Mouse (Mus musculus): Measurements from ENCODE around the gene Phactr1.

Gene Phactr1

DNA sequence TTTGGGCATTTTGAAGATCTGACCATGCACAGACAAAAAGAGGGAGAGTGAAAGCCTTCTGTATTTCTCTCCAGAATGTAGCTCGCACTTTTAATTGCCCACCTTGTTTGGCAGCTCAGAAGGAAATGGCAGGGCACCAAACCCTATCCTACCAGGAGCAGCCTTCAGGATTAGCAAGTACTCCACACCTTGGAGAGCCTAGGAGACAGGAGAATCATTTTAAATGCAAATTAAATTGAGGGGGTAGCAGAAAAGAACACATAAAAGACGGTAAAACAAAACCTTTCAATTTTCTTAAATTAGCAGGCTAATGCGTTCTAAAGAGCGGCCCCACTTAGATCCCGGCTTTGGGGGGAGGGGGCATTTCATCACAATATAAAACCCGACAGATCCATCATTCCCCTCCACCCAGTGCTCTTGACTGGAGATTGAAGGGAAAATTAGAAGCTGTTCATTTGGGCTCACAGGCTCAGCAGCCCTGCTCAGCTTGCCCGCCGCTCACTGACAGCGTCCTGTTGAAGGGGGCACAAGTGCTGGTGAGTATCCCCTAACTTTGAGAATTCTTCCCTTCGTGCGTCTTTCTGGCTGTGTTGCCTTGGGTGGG, at the start of gene Phactr1:
TSS of gene Phactr1 (plus strand) at position 233 of the 604 bp plus-strand sequence.
- DNase-seq (ENCODE audit: low spot score in 2 of 2) = no peak

DNA sequence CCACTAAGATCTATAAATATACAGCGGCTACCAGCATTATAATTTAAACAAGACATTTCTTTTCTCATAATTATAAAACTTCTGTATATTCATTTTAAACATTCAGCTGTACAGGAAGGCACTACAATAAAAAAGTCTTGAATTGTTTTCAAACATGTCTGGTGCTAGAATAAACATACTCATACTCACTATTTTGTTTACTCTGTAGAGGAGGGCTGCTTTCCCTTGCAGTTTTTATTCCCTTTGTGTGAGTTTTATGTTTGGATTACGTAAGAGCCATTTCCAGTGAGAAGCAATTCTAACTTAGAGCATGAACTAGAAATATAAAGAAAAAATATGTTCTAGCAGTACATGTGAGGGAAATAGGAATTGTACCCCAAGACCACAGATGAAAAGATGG, 45.5 kb upstream of the Phactr1 start:
- DNase-seq (ENCODE audit: low spot score in 2 of 2) = no peak

DNA sequence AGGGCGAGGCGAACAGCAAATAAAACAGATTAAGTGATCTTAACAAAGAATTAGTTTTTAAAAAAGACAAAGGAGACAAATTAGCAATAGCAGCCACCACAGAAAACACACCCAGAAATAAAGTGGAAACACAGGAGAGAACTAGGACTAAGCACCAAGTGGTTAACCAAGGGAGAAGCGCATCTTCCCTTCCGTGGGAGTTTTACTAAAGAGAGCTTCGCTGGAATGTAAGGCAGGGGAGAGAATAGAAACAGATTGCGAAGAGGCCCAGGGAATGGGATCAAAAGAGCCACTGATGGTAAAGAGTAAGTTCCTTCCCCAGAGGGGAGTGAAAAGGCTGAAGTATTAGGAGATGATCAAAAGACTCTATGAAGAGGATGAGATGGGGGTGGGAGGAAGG, 30.2 kb upstream of the Phactr1 start:
- no peak for DNase-seq (ENCODE audit: low spot score in 2 of 2)

DNA sequence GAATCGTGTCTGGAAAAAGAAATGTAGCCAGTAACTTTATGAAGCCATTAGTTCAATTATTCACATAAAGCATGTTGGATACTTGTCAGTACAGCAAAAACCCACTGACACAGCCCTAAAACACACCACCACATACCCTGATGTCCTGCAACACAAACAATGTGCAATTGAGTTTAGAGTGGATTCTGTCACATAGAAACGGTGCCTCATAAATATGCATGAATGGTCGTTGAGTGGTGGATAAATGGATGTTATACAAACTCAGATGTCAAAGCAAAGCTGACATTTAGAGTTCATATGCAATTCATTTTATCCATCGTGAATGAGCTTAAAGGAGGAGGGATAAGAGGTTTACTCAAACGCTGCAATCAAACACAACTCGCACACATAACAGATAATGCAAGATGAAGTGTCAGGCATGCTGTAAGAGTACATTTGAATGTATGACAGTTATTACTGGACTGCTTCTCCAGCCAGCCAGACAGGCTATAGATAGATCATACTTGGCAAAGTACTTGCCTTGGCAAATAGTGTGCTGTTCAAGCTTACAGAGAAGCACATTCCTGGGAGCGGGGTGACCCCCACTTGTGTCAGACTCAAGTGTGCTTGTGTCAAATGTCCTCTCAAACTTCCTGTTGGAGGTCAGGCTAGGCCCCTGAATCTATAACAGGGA, 23.6 kb upstream of the Phactr1 start:
- no peak for DNase-seq (ENCODE audit: low spot score in 2 of 2)

DNA sequence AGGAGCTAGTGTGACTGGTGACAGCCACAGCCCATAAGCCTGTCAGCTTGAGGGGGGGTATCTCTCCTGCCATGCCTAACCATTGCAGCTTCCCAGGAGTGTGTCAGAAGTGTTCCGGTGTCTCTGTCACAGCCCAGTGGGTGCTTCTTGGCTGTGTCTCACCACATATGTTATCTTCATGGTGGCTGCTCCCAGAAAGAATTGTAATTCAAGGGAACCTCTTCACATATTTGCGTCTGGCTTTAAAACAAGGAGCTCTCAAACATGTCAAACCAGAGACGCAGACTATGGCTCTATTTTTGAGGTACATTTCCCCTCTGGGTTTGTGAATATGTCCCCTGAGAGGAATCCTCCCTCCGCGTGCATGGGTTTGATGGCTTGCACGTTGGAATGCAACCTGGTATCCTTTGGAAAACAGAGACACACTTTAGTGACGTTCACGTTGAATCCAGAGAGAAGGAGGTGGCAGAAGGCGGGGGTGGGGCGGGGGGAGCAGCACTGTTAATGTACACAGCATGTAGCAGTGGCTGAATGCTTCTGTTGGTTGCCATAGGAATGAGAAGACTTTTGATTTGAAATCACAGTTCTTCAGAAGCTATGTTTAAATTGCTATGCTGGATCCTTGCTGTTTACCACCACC, 8.7 kb upstream of the Phactr1 start:
- DNase-seq (ENCODE audit: low spot score in 2 of 2) = no peak

DNA sequence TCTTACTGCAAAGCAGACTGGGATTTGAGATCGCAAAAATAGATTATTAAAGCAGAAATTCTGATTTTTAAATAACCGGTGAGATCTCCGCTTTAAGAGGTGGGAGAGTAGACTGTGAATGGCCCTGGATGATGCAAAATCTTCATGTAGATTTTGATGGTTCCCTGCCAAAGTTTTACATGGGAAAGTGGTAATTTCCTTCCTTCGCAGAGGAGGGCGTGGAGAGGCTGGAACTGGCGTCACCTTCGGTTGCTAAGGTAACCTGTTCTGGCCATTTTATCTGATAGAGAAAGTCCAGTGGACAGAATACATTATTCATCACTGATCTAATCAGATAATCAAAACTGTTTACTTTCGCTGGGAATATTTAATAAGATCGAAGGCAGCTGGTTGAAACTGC, 876 bp downstream of the Phactr1 start:
- DNase-seq (ENCODE audit: low spot score in 2 of 2) = no peak

DNA sequence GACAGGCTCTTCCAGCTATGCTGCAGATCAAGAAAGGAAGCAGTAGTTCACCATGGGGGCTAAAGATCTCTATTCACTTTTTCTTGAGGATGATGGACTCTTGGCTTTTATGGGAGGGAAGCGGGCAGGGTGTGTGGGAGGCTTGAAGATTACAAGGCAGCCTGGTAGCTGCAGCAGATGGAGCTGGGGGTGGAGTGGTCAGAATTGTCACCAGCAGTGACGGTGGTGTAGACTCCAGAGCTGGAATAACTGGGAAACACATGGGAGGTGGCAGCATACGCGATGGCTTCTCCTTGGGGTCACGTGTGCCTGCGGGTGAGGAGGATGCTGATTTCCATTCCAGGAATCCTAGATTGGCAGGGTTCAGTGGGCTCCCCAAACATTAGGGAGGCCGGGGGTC, 3.8 kb downstream of the Phactr1 start:
- DNase-seq (ENCODE audit: low spot score in 2 of 2) = no peak

DNA sequence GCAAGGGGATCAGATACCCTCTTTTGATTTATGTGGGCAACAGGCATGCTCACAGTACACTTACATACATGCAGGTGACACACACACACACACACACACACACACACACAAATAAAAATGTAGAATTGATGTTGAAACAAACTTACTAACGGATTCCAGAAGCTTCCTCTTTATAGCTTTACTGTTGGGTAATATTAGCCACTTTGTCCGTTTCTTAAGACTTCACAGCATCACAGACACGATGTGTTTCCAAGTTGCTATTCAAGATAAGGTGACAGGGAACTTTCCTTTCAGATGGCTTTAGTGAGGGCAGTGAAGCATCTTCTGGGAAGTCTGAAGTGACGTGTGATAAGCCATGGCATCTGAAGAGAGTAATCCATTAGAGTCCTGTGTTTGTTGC, 11.8 kb downstream of the Phactr1 start:
- no peak for DNase-seq (ENCODE audit: low spot score in 2 of 2)

DNA sequence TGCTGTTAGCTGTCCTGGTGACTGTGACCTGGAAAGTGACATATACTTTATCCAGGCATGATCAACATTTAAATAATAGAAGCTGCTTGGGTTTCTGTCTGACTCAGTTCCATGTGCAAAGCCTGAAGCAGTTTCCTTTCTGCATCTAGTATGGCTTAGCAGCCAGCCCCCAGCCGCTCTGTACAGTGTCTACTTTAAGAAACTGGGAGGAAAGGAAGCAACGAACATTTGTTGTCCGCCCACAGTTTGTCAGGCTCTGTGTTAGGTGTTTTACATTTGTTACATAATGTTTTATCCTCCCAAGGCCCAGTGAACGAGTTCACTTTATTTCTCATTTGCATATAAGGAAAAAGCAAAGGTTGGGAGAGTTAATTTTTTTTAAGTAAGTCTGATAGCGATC, 16.2 kb downstream of the Phactr1 start:
- DNase-seq (ENCODE audit: low spot score in 2 of 2) = no peak

DNA sequence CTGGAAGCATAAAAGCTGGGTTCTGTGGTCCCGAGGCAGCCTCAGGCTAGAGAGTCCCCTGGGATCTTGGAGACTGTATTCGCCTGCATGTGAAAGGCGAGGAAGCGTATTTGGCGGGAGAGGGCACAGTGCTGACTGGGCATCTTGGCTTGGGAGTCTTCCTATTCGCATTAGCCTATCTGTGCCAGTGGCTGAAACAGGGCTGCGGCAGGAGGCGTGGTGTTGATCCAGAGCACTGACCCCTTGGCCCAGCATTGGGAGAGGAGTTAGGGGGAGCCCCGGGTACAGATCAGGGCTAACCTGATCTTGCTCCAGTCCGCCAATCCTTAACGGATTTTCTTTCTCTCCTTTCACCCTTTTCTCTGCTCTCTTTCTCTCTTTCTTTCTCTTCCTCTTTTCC, 28.7 kb downstream of the Phactr1 start:
- no peak for DNase-seq (ENCODE audit: low spot score in 2 of 2)

DNA sequence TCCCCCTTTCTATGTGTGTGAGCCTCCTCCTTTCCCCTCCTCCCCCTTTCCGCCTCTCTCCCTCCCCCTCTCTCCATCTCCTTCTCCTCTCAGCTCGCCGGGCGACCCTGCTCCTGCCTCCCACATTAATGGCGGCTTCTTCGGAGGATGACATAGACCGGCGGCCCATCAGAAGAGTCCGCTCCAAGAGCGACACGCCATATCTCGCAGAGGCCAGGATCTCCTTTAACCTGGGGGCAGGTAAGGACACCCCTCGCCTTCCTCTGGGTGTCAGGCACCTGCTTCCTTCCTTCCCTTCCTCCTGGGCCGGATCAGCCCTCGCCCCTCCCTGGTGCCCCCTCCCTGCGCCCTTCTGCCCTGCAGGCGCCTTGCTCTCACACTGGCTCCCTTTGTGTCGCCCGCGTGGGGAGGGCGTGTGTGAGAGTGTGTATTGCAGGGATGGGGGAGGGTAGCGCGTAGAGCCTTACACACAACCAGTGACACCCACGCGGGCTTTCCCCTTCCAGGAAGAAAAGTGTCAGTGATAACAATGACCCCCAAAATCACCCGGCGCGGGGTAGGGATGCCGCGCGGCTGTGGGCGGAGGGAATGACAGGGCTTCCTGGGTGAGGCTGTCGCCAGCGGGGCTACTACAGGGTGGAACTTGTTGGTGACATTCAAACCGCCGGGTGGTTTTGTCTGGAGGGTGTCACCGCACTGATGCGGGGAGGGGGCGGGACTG, 29.3 kb downstream of the Phactr1 start:
- DNase-seq (ENCODE audit: low spot score in 2 of 2) = no peak

DNA sequence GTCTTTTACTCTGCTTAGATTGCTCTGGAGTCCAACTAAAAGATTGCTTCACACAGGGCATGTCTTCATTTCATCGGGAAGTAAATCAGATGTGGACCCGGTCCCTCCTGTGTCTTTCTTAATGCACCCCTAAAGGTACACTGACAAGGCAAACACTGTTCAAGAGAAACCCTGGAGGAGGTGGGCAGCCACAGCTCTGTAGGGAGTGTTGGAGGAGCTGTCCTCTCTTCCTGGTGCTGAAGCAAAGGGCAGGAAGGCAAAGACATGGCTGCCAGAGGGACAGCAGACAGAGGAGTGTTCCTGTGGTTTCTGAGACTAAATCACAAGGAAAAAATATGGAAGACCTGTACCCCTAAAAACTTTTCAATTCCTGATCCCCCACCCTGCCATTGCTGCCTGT, 31.1 kb downstream of the Phactr1 start:
- DNase-seq (ENCODE audit: low spot score in 2 of 2) = no peak

DNA sequence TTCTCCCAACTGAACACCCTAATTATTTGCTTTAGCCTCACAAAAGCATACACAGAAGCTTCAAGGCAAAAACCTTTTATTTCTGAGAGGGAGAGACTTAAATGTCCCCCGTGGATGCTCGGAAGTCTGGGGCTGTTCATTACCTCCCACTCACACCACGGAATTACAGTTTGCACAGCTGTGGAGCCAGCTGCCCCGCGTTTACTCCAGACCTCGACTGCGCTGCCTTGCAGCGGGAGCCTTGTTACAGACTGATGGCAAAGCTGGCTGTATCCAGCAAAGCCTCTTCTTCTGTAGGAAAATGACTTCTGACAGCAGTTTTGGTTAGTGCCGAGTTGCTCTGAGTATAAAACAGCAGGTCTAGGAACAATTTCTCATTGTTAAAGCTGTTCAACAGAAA, 39.0 kb downstream of the Phactr1 start:
- no peak for DNase-seq (ENCODE audit: low spot score in 2 of 2)

DNA sequence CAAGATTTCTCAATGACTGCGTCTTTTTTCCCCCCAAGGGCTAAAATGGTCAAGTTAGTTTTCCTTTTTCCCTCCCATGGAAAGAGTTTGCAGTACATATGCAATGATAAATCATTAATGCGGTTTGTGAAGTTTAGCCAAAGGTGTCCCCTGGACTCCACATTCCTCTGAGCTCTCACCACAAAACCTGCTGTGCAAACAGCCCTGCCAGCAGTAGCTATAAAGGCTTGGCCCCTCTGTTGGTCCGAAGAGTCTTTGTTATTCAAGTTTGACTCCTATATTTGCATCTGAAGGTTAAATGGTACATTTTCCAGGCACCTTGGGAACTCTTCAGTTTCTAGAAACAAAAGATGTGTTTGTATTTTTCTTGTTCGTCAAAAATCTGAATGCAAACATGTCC, 39.7 kb downstream of the Phactr1 start:
- DNase-seq (ENCODE audit: low spot score in 2 of 2) = no peak

DNA sequence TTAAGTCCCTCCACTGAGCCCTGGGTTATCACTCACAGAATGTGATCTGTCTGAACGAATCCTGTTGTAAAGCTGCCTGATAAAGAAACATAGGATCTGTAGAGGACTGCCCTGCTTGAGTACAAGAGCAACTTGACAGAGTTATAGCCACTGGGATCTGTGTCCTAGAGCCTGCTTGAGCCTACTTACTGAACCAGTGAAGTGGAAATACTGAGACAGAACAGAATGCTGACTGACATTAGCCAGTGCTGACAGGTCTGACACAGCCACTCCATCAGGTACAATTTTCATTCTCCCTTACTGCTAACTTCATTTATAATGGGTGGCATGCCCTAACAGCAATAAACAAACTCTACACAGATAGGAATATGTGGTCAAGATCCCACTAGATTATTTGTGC, 40.2 kb downstream of the Phactr1 start:
- DNase-seq (ENCODE audit: low spot score in 2 of 2) = no peak

DNA sequence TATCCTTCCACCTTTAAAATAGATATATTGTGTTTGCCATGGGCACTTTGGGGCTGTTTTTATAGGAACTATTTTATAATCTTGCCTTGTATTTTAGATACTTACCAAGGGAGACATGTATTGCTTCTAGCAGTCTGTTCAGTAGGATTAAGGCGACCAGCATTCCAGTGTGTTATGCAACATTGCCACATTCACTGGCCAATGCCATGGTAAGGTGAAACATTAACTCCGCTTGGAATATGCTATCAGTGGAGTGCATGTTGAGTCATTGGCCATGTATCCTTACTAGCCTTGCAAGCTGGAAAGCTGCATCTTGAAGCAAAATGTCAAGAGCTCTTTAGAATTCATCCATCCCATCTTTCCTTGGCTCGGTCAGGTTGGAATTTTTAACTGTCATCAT, 43.6 kb downstream of the Phactr1 start:
- no peak for DNase-seq (ENCODE audit: low spot score in 2 of 2)

DNA sequence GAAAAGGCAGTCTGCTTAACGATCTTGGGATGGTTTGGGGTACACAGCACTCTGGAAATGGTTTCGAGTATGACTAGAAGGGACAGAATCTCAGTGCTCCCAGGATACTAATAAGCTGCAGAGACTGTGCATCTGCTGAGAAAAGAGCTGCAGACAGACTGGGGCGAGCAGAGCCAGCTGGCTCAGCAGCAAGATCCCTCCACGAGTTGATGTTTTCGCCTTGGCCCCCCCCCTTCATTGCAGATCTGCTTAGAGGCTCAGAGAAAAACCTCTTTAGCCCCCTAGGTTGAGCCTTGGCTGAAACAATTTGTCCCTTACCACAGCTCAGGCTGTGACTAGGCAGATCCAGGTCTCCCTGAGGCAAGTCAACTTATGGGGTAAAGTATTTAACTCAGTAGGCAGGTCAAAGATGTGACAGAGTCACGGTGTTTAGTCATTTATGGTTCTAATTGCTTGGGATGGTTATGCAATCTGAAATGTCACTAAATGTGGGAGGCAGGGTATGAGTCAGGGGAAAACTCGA, 45.3 kb downstream of the Phactr1 start:
- no peak for DNase-seq (ENCODE audit: low spot score in 2 of 2)

DNA sequence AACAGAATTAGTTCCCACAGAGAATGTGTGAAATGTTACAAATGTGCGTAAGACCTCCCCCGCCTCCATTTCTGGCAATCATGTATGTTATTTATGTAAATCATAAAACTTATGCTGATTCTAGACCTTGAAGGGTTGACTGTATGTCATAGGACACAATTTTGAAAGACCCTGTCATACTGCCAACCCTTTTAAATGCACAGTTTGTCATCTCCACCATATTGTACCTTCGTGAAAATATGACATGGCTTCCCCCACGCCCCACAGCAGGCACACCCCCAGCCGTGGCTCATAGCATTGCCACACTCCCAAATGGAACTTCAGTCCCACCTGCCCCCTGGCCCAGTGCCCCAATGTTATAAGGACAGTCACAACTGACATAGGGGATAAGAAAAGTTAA, 57.1 kb downstream of the Phactr1 start:
- DNase-seq (ENCODE audit: low spot score in 2 of 2) = no peak

DNA sequence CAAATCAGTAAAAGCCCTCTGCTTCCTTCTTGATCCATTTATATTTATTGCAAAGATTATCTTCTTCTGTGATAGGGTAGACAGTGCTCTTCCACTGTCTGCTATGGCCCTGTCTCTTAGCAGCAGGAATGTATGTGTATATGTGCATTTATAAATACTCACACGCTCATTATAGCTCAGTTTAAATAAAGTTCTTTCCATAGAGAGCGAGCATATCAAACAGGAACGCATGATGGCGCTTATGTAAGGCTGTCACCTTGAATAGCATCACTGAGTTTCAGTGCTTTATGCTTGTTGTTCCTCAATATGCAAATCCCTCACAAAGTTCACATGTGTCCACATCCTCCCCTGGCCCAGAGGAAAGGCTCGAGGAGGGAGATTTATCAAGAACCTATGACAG, 57.7 kb downstream of the Phactr1 start:
- DNase-seq (ENCODE audit: low spot score in 2 of 2) = no peak

DNA sequence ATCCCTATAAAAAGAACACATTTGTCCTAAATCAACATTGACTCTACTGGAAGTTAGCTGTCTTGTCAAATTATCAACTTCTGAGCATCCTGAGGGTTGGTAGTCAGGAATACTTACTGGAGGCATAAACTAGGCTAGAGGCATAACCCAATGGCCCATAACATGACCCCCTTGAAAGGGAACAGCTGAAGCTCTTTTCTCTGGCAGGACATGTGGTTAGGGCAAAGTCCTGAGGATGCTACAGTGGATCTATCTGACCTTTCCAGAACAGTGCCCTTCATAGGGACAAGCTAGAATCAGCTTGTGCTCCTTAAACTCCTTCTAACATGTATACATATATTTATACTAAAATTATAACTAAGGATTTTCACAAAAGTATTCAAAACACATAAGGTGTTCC, 61.8 kb downstream of the Phactr1 start:
- no peak for DNase-seq (ENCODE audit: low spot score in 2 of 2)

DNA sequence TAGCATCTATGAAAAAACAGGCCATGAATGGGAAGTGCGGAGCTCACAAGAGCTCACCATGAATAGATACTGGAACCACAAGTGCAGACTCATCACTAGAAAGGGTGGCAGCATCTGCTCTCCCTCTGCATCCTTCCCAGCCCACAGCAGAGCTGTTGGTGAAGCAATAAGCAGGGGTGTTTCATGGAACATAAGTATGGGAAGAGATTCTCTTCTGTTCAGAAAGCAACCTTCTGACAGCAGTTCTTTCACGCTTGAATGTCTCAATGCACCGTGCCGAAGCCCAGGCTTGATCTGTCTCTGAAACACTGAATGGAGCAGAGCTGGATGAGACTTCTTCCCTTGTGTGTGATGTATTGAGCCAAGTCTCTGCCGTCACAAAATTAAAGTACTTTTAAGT, 64.0 kb downstream of the Phactr1 start:
- no peak for DNase-seq (ENCODE audit: low spot score in 2 of 2)

DNA sequence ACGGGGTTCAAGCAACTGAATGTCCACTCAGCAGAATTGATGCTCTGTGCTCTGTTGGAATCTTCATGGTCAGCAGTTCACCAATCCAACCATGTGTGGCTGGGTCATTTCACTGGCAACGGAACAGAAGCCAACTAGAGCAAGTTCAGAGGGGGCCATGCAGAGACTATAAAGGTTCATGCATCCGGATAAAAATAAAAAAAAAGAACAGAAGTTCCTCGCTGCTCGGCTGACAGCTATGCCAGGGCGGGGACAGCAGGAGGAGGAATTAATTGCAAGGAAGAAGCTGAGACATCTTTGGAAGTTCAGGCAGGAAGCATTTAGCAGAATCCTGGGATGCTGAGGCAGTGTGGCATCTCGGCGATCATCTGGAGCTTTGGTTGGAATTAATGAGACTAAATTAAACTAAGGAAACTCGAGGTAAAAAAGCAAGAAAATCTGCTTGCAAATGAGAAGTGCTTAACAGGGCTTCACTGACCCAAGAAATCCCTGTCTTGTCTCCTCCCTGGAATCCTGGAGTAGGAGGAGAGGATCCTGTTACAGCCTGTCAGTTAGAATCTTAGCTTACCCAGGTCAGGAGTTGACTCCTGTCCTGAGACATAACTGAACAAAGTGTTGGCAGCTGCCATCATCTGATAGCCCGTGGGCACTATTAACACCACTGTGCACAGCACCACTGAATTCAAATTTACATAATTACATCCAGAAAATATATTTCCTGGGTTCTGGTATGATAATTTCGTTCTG, 77.4 kb downstream of the Phactr1 start:
- DNase-seq (ENCODE audit: low spot score in 2 of 2) = no peak
